Mouse (Mus musculus) E14TG2a.4 (cell line): Measurements from ENCODE around the gene Dip2c.

Experiments
- H3K27me3 ChIP-seq: 2 replicates; pipeline ENCODE4 v1.6.1; 2014; ENCODE audit warnings: low read length, control low read depth; ENCODE audit not compliant: insufficient read depth
- H3K36me3 ChIP-seq: 2 replicates; pipeline ENCODE4 v1.6.1; 2014; ENCODE audit warnings: low read length, control low read depth; ENCODE audit not compliant: insufficient read depth
- H3K4me1 ChIP-seq: replicated peaks from 2 replicates; pipeline ENCODE4 v1.6.1; 2014; ENCODE audit warnings: low read depth, low read length, control low read depth
- H3K4me3 ChIP-seq: replicated peaks from 2 replicates; pipeline ENCODE4 v1.5.1; 2014; ENCODE audit warnings: mild to moderate bottlenecking, low read length
- H3K9me3 ChIP-seq: 2 replicates; pipeline ENCODE4 v1.6.1; 2014; ENCODE audit warnings: low read length, control low read depth
- CTCF ChIP-seq: conservative IDR thresholded peaks from 2 replicates; pipeline ENCODE4 v1.5.1; 2014; ENCODE audit warnings: low read length
- NANOG ChIP-seq: IDR thresholded peaks from 2 replicates; pipeline ENCODE4 v1.6.1; 2014; ENCODE audit warnings: borderline replicate concordance, low read length, mixed read lengths
- POU5F1 ChIP-seq: IDR thresholded peaks from 2 replicates; pipeline ENCODE4 v1.6.1; 2014; ENCODE audit warnings: low read length, borderline replicate concordance

Dip2c gene

DNA sequence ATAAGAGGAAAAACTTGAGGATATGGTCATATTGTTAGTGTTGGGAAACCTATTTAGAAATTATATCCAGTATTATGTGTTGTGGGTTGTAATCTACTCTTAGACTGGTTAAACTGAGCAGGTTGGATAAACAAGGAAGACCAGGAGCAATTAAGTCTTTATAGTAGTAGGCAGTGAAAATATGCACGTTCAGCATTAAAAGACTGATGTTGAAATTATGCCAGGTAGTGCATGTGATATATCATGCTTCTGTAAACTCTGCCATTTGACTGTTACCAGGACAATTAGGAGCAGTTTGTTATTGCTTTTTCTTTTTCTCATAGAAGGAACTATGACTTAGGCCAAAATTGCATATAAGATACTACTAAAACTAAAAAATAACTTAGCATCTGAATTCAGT, 285.8 kb downstream of the Dip2c start:
- Histone ChIP-seq H3K36me3 (no peaks in the 10 kb centered on the region), H3K4me3 (no peak overlapping the region), H3K27me3 (no peaks in the 10 kb centered on the region), H3K9me3 (no peaks in the 10 kb centered on the region), H3K4me1 (no peaks in the 10 kb centered on the region)
- TF ChIP-seq POU5F1 (no peak), CTCF (no peak), NANOG (no peak)

DNA sequence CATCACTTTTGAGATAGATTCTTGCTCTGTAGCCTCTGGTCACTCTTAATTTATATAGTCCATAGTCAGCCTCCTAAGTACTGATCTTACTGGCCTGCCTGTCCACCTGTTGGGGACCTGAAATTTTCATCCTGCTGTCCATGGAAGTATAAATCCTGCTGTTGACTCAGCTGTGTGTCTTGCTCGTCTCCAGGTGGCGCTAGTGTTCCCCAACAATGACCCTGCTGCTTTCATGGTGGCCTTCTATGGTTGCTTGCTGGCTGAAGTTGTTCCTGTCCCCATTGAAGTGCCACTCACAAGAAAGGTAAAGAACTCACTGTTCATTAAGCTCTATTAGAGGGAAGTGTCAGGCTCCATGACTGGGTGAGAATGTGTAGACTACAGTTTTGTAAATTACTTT, 286.6 kb downstream of the Dip2c start:
- H3K9me3 ChIP-seq: no peaks in the 10 kb centered on the region
- H3K36me3 ChIP-seq: no peaks in the 10 kb centered on the region
- no peak for TF ChIP-seq POU5F1
- TF ChIP-seq CTCF: peak; percentile 84
- H3K4me3 ChIP-seq: no peak overlapping the region
- H3K4me1 ChIP-seq: no peaks in the 10 kb centered on the region
- H3K27me3 ChIP-seq: no peaks in the 10 kb centered on the region

DNA sequence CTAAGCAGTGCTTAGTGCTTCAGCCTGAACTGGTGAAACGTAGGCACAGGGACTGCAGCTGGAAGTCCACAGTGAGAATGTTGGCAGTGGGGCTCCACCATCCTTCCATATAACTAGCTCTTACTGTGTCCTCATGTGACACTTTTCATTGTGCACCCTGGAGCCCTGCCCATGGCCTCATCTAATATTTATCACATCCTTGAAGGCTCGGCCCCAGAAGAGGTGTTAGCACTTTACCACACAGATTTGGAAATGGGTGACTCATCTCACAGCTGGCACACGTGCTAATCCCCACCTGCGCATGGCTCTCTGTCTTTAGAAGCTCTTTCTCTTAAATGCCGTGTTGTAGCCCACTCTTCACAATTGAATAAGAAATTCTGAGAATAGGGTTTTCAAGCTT, 292.5 kb downstream of the Dip2c start:
- H3K27me3 ChIP-seq: no peaks in the 10 kb centered on the region
- no peaks in the 10 kb centered on the region for H3K9me3 ChIP-seq
- no peak for TF ChIP-seq POU5F1
- no peak for TF ChIP-seq NANOG
- no peak for TF ChIP-seq CTCF
- H3K4me3 ChIP-seq: no peak overlapping the region
- H3K36me3 ChIP-seq: no peaks in the 10 kb centered on the region
- H3K4me1 ChIP-seq: no peaks in the 10 kb centered on the region

DNA sequence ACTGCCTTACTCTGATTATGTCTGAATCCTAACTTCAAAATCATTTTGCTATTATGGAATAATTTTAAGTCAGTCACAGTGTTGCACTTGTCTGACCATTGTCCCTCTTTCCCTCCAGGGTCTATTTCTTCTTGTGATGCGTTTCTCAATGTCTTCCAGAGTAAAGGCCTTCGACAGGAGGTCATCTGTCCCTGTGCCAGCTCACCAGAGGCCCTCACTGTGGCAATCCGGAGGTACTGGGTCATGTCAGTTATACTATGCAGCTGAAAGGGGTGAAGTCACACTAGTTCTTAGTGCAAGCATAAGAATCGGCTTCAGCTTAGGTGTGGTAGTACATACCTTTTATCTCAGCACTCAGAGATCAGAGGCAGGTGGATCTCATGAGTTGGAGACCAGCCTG, 300.4 kb downstream of the Dip2c start:
- no peaks in the 10 kb centered on the region for H3K9me3 ChIP-seq
- H3K4me1 ChIP-seq: peaks cover 13% of the 10 kb centered on the region
- no peak overlapping the region for H3K4me3 ChIP-seq
- H3K27me3 ChIP-seq: no peaks in the 10 kb centered on the region
- TF ChIP-seq POU5F1 (no peak), CTCF (no peak), NANOG (no peak)
- no peaks in the 10 kb centered on the region for H3K36me3 ChIP-seq

DNA sequence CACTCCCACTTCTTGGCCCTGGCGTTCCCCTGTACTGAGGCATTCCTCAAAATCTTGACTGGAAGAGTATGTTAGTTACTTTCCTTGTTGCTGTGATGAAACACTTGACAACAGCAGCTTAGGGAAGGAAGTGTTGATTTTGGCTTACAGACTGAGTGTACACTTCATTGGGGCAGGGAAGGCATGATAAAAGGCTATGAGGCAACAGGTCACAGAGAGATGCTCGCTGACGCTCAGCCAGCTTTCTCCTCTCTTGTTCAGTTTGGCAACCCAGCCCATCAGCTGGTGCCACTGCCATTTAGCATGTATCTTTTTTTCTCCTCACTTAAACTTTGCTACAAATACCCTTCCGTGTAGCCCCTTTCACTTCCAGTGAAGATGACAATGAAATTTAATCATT, 302.1 kb downstream of the Dip2c start:
- Histone ChIP-seq H3K27me3 (no peaks in the 10 kb centered on the region), H3K4me3 (no peak overlapping the region), H3K9me3 (no peaks in the 10 kb centered on the region), H3K4me1 (peaks cover 13% of the 10 kb centered on the region), H3K36me3 (no peaks in the 10 kb centered on the region)
- TF ChIP-seq NANOG: no peak
- TF ChIP-seq POU5F1: no peak
- no peak for TF ChIP-seq CTCF

DNA sequence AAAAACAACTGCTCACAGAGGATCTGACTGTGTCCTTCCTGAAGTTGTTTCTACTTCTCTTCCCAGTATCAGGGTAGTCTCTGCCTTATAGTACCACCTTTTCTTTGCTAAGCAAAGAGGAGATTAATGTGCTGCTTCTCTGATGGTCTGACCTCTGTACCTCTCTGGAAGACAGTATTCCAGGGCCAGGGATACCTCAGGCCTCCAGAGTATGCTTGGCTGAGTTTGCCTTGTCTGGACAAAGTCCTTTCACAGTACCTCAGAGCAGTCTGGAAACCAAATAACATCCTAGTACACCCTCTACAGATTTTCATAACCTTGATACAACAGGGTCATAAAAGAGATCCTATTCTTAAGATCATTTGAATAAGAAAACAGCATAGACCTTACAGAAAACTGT, 305.5 kb downstream of the Dip2c start:
- TF ChIP-seq CTCF (no peak), NANOG (no peak), POU5F1 (no peak)
- Histone ChIP-seq H3K36me3 (no peaks in the 10 kb centered on the region), H3K4me1 (peaks cover 13% of the 10 kb centered on the region), H3K4me3 (no peak overlapping the region), H3K9me3 (no peaks in the 10 kb centered on the region), H3K27me3 (no peaks in the 10 kb centered on the region)

DNA sequence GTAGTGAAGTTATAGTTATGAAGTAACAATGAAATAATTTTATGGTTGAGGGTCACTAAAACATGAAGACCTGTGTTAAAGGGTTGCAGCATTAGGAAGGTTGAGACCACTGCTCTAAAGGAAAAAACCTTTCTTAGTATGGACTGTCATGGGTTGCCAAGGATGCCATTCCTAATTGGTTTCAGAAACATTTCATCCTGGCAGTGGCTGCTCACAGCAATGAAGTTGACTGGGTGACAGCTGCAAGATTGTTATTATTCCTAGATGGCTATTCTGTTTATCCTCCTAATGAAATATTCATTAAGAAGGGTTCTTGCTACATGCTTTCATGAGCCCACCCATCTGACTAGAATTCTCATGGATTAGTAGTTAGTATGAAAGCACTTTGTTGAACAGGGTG, 307.3 kb downstream of the Dip2c start:
- no peaks in the 10 kb centered on the region for H3K27me3 ChIP-seq
- TF ChIP-seq POU5F1: no peak
- no peak for TF ChIP-seq NANOG
- TF ChIP-seq CTCF: no peak
- H3K36me3 ChIP-seq: no peaks in the 10 kb centered on the region
- peaks cover 13% of the 10 kb centered on the region for H3K4me1 ChIP-seq
- H3K4me3 ChIP-seq: no peak overlapping the region
- no peaks in the 10 kb centered on the region for H3K9me3 ChIP-seq

DNA sequence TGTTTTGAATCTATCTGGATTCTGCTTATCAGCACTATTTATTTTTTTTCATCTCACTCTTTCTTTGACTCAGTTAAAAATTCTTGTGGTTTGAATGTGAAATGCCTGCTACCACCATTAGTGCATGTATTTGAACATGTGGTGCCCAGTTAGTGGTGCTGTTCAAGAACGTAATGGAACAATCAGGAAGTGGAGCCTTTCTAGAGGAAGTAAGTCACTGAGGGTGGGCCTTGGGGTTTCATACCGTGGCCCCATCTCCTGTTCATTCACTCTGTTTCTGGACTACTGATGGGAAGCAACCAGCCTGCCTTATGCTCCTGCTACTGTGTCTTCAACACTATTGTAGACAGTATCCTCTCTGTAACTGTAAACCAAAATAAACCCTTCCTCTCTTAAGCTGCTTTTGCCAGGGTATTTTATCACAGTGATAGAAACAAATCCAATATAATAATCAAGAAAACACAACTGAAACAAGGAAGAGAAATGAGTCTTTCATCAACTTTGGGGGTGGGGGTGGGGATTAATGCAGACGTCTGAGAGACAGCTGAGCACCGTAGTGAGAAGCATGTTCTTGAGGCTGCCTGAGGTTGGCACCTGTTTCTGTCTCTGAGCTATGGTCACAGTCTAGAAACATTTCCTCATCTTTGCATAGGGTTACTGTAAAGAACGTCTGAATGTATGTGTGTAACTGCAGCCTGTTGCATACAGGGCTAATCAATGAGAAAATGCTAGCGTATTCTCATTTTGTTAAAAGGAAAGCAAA, 323.2 kb downstream of the Dip2c start:
- TF ChIP-seq NANOG: no peak
- no peak for TF ChIP-seq CTCF
- H3K36me3 ChIP-seq: no peaks in the 10 kb centered on the region
- no peaks in the 10 kb centered on the region for H3K9me3 ChIP-seq
- no peak overlapping the region for H3K4me3 ChIP-seq
- H3K4me1 ChIP-seq: peaks cover 37% of the 10 kb centered on the region
- H3K27me3 ChIP-seq: no peaks in the 10 kb centered on the region

DNA sequence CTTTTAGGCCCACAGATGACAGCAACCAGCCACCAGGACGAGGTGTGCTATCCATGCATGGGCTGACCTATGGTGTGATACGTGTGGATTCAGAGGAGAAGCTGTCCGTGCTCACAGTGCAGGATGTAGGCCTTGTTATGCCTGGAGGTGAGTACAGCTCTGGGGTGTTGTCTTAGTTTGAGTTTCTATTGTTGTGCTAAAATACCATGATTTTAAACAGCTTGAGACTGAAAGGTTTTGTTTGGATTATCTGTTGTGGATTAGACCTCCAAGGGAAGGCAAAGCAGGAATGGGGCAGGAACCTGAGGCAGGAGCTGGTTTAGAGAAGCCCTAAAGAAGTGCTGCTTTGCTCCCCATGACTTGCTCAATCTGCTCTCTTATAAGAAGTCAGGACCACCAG, 325.0 kb downstream of the Dip2c start:
- Histone ChIP-seq H3K4me1 (peaks cover 37% of the 10 kb centered on the region), H3K27me3 (no peaks in the 10 kb centered on the region), H3K36me3 (no peaks in the 10 kb centered on the region), H3K4me3 (no peak overlapping the region), H3K9me3 (no peaks in the 10 kb centered on the region)
- TF ChIP-seq NANOG (peak; percentile 68; the same call in 1 of the 2 replicates), CTCF (no peak), POU5F1 (no peak)
